Mouse (Mus musculus): ENCODE results near the gene Tagln.

The Tagln gene

DNA sequence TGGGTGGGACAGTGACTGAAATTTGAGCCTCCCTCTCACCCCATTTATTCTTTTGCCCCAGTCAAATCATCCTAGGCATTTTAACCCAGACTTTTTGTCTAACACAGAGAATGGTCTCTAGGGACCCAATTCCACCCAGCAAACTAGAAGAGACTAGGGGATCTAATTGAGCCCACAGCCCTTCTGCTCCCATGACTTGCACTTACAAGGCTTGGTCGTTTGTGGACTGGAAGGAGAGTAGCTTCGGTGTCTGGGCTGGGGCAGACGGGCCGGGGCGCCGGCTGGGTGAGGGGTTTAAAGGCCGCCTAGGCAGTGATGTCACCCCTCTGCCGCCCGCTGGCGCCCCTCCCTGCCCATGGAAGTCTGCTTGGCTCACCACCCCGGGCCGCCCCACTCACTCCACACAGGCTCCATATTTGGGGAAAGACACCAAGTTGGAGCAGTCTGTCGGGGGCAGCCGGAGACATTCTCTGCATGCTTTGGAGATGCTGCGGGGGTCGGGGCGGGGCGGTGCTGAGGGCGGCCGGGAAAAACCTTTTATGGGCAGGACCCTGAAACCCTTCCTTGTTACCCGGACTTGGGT lies at the start of gene Tagln:
Gene Tagln (minus strand): TSS at position 431 of the 583 bp plus-strand sequence.
- no peak for DNase-seq (ENCODE audit: low spot score)

DNA sequence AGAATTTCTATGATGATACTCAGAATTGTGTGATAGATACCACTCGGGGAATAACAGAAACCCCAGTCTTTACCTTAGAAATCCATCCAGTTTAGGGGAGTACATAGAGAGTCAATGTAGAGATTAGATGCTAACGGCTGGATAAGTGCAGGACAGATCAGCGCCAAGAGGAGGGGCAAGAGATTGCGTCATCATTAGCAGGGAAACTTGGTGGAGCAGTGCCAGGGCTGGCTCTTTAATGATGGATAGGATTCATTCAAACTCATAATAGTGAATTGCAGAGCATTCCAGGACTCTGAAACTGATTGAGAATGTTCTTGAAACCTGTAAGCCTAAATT lies 49.3 kb upstream of the Tagln start:
- DNase-seq (ENCODE audit: low spot score), result peak; percentile 48

DNA sequence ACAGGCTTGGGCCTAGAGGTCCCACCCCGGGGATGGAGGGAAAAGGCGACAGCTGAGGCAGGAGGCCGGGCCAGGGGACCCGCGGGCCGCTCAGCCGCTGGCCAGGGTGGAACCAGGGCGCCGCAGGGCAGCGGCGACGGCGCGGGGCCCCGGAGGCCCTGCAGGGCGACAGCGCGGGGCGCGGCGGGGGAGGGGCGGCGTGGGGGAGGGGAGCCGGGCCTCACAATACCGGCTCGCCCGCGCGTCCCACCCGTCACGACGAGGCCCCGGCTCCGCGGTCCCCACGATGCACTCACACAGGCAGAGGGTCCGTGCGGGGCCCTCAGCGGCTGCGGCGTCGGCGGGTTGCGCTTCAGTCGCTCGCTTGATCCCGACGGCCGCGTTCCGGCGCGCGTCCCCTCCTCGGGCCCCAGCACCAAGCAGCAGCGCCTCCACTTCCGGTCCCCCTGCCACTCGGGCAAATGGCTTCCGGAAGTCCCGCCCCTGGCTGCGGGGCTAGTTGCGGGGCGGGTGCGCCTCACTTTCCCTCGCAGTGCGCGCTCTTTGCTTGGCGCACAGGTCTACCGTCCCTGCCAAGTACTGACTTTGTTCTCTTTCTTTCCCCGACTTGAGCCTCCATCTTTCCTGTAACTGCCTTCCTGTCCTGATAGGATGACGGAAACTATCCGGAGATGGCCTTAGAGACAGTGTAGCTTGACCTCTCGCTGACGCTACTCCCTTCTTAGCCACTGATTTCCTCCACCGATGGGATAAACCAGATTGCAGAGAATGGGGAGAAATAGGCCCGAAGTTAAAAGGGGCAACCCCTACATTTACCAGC lies 48.8 kb upstream of the Tagln start:
- DNase-seq (ENCODE audit: low spot score), result peak; percentile 82

DNA sequence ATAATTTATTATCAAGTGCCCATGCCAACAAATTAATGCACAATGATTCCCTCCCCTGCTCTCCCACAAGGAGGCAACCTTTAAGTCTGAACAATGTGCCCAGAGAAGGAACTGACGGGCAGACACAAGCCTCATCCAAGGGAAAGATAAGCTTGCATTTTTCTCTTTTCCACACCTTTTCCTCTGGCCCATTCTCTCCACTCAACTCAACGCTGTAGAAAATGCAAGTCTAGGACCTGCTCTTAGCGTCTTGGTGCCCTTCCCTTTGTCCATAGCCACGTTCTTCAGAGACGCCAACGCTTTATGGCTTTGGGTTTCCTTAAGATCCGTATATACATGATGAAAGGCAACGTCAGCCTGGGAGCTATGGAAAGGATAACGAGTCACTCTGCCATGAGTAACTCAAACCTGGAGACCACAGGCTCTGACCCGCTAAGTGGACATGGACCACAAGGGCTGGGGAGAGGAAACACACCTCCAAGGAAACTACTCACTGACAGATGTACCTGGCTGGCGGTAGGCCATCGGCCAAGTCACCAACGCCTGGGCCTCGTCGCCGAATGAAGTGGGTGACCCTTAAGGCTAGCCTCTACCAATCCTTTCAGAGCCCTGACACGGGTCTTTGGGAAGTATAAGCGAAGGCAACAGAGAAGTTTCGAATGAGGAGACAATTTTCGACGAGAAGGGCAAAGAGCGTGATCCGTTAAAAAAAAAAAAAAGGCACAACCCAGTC lies 48.0 kb upstream of the Tagln start:
- peak; percentile 19 for DNase-seq (ENCODE audit: low spot score)

DNA sequence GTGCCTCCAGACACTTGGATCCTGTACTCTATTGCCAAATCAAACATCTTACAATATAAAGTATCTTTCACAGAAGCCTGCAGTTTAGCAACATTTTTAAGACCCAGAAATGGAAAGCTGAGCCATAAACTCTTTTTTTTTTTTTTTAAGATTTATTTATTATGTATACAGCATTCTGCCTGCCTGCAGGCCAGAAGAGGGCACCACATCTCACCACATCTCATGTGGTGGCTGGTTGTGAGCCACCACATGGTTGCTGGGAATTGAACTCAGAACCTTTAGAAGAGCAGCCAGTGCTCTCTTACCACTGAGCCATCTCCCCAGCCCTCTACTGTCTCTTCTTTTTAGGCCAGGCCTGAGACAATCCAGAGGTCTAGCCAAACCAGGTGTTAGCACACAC lies 45.5 kb upstream of the Tagln start:
- no peak for DNase-seq (ENCODE audit: low spot score)

DNA sequence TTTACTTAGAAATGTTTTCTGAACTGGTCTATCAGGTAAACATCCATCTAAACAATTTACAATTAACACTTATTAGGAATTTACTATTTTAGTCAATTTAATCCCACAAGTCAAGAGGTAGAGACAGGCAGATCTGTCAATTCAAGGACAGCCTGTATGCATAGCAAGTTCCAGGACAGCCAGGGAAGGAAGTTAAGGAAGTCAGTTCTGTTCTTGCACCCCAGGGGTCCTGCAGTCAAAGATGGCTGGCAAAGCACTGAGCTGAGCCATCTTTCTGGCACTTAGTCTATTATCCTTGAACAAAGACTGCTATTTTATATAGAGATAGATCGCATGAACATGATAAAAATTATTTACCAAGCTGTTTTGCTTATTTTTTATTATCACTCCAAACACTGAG lies 44.8 kb upstream of the Tagln start:
- DNase-seq (ENCODE audit: low spot score), result no peak

DNA sequence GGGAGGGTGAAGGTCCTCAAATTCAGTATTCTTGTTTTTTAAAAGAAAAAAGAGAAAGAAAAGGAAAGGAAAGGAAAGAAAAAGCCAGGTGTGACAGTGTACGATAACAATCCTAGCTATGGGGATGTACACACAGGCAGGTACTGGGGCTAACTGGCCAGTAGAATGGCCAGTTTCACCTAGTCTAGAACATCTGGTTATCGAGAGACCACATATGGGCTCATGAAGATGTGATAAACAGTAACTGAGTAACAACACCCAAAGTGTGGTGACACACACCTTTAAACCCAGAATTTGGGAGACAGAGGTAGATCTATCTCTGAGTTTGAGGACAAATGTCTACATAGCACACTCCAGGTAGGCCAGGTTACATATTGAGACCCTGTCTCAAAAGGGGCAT lies 43.9 kb upstream of the Tagln start:
- DNase-seq (ENCODE audit: low spot score), result no peak

DNA sequence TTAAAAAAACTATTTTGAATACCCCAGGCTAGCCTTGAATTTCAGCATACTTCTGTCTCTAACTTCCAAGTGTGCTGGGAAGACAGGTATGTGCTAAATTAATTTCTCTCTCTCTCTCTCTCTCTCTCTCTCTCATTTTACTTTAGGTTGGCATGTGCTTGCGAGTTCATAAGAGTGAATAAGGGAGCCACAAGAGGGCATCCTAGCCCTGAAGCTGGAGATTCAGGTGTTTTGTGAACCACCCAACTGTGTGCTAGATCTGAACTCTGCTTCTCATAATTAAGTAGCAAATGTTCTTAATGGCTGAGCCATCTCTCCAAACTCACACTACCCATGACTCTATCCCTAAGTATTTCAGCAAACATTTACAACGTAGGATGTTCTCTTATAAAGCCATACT lies 41.0 kb upstream of the Tagln start:
- no peak for DNase-seq (ENCODE audit: low spot score)

DNA sequence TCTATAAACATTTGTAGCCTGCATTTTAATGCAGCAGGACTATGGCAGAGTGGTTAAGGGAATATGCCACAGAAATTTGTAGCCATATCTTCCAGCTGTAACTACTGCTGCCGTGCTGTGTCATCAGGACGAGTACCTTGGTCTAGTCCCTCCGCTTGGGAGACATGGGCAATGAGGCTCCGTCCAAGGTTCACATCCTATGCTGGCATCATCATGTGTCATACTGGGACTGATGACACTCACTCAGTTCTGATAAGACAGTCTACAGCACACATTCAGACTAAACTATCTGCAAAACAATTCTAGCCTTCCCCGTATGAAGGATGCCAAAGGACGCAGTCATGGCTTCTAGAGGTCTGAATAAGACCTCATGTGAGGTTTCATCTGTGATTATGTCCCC lies 27.7 kb upstream of the Tagln start:
- no peak for DNase-seq (ENCODE audit: low spot score)

DNA sequence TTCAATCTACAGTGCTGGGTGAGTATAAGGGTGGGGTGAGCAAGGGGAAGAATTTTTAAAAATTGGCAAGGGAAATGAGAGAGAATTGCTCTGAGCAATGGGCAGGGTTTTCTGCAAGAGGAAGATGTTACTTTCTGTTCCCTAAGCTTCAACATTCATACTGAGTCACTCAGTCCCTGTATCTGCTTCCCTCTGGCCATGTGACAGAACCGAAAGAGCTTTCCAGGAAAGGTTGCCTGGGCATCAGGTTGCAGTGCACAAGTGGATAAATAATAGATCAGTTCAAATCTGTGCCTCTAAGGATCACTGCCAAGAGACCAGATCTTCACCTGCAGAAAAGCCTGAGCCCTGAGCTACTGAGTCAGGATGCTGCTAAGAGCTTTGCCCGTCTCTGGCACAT lies 26.0 kb upstream of the Tagln start:
- DNase-seq (ENCODE audit: low spot score), result no peak

DNA sequence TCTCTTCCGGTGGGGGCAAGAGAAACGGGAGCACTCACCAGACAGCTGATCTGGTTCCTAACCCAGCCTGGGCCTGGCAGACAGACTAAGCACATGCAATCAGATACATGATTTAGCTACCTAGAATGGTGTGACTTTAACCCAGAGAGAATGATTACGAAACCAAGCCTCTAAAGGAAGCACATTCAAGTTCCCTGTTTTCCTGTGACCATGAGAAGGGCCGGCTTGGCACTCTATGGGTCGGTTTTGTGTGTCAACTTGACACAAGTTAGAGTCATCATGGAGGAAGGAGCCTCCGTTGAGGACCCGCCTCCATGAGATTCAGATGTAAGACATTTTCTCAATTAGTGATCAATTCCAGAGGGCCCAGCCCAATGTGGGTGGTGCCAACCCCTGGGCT lies 23.8 kb upstream of the Tagln start:
- no peak for DNase-seq (ENCODE audit: low spot score)

DNA sequence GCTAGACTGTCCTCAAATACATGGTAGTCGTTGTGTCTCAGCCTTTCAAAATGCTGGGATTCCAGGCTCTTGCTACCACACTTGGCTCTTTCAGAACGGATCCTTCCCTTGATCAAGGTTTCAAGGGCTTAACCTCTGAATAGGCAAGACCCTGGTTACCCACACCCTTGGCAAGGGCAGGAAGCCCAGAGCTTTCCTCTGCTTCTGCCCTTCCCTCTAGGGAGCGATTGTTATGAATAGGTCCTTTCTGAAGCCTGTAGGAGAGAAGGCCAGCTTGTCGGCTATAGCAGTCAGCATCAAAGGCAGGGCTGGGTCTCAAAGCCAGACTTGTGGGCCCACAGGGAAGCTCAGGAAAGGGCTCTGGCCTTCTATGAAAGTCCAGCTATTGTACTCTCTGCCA lies 23.0 kb upstream of the Tagln start:
- no peak for DNase-seq (ENCODE audit: low spot score)

DNA sequence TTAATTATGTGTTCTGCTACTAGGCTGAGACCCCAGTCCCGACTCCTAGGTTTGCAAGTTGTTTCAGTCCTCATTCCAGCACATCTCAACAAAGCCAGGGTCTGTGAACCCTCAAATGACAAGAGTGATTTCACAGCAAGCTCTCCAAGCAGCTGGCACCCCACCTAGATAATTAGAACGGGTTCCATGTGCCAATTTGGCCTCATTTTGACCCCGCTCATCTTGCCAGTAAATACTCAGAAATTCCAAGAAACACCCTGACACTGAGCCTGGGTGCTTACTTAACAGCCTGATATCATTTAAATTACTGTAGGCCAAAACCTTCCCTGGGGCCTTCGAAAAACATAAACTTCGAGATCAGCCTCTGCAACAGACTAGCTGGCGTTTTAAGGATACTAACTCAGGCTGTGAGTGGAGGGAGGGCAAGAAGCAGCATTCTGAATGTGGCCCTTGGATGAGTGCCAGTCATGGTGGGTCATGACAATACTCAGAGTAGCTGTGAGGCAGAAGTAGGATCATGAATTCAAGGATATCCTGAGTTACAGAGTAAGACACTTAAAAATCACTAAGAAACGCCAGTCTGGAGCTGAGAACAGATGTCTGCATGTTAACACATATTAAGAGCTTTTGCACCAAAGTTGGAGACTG lies 22.3 kb upstream of the Tagln start:
- no peak for DNase-seq (ENCODE audit: low spot score)

DNA sequence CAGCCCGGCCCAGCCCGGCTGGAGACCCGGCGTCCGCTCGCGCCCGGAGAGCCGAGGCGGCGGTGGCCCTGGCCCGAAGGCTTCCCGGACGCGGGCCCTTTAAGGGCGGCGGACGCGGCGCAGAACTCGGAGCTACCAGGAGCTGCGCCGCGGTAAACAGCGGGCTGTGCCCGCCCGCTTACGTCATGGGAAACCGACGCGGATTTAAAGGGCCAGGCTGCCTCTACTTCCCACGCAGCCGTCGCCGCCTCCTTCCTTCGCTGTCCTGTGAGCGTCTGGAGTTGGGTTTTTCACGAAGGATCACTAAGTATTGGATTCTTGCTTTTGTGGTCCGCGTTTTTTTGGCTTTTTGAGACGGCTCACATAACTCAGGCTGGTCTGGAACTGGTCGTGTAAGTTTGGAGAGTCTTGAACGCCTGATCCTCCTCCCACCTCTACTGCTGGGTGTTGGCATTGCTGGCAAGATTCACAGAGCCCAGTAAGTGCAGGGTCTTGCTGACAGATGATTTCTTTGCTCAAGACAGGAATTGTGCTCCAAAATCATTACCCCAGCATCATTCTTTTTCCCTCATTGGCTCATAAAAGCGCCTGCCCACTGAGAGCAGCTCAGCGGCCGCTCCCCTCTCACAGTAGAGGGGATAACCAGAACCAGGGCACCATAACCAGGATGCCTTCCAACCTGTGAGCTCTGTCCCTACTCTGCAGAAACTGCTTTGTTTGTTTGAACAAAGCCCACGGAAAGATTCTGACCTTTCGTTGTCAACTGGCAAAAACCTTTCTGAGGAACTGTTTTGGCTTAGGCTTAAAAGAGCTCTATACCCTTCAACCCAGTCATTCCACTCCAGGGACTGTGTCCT lies 19.5 kb upstream of the Tagln start, which contains the start of gene Sidt2:
Gene Sidt2 (minus strand): TSS at position 152 of the 857 bp plus-strand sequence.
- peak; percentile 76 for DNase-seq (ENCODE audit: low spot score)

DNA sequence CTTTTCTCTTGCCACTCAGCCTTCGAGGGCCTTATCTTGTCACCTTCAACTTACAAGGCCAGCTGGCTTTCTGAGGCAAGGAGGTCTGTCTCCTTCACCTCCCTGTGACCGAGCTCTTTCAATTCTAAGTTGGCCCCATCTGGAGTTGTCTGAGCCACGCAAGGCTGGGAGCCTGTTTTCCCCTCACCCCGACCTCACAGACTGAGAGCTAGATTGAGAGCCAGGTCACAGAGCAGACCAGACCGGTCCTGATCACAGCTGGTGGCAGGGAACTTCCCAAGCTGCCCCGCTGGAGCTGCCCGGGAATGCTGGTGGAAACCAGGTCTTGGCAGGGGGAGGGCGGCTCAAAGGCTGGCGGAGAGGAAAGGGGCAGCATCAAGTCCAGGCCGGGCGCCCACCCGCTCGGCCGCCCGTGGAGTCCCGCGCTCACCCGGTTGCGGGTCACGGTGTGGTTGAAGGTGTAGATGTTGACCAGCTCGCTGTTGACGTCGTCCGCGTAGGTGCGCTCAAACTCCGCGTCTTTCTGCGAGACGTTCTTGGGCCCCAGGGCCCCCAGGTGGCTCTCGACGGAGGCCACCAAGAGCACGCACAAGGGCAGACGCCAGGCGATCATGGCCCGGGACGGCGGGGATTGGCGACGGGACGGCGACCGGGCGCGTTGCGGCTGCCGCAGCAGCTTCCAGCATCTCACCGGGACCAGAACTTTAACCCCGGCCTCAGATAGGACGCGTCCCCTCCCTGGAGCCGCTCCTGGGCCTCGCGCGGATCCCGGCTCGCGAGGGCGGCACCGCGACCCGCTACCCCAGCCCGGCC lies 18.6 kb upstream of the Tagln start:
- no peak for DNase-seq (ENCODE audit: low spot score)

DNA sequence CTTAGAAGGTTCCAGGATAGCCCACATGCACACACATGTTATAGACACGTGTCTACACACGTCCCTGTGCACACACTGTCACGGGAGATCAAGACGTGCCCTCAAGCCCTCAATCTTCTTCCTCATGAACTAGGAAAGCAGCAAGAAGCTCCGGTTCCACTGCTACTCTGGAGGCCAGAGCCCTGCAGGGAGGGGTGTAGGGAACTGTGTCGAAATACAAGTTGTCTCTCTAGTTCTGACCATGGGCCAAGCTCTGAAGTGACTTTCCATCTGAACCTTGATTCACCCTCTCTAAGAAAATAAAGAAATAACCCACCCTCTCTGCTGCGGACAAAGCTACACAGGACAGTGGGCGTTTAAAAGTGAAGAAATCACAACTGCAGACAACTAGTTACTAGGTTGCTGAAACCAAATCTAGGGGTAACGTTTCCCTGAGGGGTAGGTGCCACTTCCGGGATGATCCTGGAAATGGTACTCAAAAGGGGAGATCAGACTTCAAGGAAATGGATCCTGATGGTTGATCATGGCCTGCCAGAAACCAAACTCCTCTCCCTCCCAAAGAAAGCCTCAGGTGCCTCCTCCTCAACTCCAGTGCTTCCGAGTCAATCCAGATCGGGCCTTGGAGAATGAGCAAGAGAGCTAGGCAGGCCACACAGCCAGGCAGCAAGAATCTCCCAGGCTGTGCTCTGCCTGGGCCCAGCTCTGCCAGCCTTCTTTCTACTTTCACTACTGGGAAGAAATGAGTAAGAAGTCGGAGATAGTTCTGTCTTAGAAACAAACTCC lies 17.8 kb upstream of the Tagln start:
- no peak for DNase-seq (ENCODE audit: low spot score)

DNA sequence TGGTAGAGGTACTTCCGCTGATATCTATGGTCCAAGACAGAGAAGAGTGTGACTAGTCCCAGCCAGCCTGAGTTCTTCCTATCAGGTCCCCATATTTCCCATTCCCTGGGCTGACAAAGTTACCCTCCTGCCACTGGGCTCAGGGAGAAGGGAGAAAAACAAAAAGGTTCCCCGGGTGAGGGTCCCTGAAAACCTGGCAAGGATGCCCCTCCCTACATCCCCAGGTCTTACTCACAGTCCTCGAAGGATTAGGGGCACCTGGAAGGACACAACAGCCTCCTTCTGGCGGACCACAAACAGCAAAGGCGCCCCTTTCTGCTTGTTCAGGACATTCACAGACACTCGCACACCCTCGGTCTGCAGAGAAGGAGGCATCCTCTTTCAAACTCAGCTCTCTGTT lies 17.0 kb upstream of the Tagln start:
- DNase-seq (ENCODE audit: low spot score), result no peak

DNA sequence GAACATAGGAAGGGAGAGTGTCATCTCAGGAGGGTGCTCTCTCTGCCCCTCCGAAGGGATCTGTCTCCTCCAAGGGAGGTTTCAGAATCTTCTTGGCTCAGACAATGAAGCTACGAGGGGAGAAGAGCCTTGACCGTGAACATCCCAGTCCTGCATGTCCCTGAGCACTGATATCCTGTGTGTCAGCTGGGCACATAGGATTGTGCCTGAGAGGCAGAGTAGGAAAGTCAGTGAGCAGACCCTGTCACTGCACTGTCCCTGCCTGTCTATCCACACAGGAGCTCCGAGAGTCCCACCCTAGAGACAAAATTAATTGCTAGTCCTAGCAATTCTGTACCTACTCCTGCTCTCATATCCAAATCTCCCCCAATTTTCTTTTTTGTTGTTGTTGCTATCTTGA lies 16.2 kb upstream of the Tagln start:
- no peak for DNase-seq (ENCODE audit: low spot score)

DNA sequence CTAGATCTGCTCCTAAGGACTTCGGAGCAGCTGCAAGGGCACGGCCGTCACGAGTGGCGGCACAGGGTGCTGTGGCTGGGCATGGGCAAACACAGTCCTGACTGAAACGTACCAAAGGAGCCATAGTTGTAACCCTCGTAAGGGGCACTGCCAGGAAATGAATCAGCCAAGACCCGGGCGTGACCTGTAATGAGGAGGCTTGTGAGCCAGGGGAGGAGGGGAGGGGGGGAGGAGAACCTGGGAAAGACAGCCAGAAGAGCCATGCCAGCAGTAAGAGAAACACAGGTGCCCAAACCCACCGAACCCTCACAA lies 11.0 kb upstream of the Tagln start:
- no peak for DNase-seq (ENCODE audit: low spot score)

DNA sequence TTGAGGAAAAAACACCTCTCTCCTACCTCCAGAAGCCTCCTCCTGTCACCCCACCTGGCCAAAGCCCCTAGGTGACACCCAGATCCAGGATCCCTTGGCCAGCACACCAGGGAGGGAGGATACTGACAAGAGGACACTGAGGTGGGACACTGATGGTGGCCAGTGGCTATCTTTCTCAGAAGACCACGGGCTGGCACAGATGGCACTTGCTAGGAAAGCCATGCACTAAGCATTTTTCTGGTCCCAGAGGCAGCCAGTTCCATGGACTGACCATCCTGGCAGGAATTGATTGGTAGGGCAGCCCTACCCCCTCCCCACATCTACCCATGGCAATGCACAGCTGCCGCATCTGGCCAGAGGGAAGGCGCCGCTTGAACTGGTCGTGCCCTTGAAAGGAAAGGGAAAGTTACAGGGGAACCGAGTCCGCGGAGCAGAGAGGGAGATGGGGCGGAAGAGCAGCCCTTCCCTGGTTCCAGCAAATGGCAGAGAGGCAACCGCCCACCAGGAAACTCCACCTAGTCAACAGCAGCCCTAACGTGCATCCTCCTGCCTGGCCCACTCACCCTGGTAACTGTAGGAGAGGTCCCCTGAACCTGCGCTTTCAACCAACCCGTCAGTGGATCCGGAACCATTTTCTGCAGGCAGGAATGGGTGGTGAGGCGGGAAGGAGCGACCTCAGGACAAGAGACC lies 10.5 kb upstream of the Tagln start:
- DNase-seq (ENCODE audit: low spot score), result no peak
